Mouse (Mus musculus) cortical plate, adult 2 months (tissue): Measurements from ENCODE around the gene Kars.

Source experiments
- CTCF ChIP-seq: fragments of 200-500 bp; IDR thresholded peaks from 2 replicates; pipeline ENCODE4 v1.5.1; 2011; ENCODE audit warnings: mild to moderate bottlenecking, control low read depth, low read length; ENCODE audit not compliant: insufficient read depth; ENCODE audit errors: extremely low read depth
- POLR2A ChIP-seq: fragments of 200-500 bp; IDR thresholded peaks from 2 replicates; pipeline ENCODE4 v1.6.1; 2011; ENCODE audit warnings: mild to moderate bottlenecking, low read length, control low read depth; ENCODE audit not compliant: insufficient read depth; ENCODE audit errors: extremely low read depth

- TF ChIP-seq CTCF (no peak), POLR2A (no peak)
Observed at GRCm38 (mm10) chr8:111982116-111982515, 29.0 kb downstream of the Kars start.
